ENCODE assay signal across 8 mouse cellular contexts in genomic region chr6:30737548-30738463, GRCm38 (mm10). TPM values are rescaled to one million over a fixed set of nuclear protein-coding genes. Genes with fewer than 3 reads are reported as not detected.
DNase-seq lines count a peak whose midpoint lies in the region; ATAC-seq lines count a peak whose summit lies in the region.

No protein-coding gene starts in this region.

- DNase-seq in urinary bladder, adult 18-20 months (ENCODE audit: low spot score in 2 of 2) = peak; percentile 17 to 25
- DNase-seq in urinary bladder, postnatal 10 days (ENCODE audit: low spot score) = no peak
- DNase-seq in heart, adult 8-10 months (ENCODE audit: low spot score) = peak; percentile 62
- peak; percentile 17 to 29 for DNase-seq in kidney, adult 8-10 months
- peak; percentile 86 for DNase-seq in midbrain, embryonic 14.5 days

- H3K4me1 ChIP-seq in embryonic facial prominence, embryonic 12.5 days = peaks cover 20% of the 10 kb centered on the region; the same call in 1 of the 2 replicates
- peaks cover 16% of the 10 kb centered on the region for H3K4me1 ChIP-seq in limb, embryonic 12.5 days (replicated peaks)
- H3K4me1 ChIP-seq in midbrain, embryonic 14.5 days (ENCODE audit: control insufficient read depth, insufficient read depth, low read length) = peaks cover 12% of the 10 kb centered on the region
- H3K4me1 ChIP-seq in stomach, embryonic 14.5 days (ENCODE audit: control insufficient read depth, insufficient read depth, low read length) = peaks cover 2% of the 10 kb centered on the region

- H3K36me3 ChIP-seq in embryonic facial prominence, embryonic 12.5 days = peaks cover 11% of the 10 kb centered on the region
- H3K36me3 ChIP-seq in limb, embryonic 12.5 days = peaks cover 39% of the 10 kb centered on the region
- H3K36me3 ChIP-seq in midbrain, embryonic 14.5 days (ENCODE audit: control insufficient read depth, insufficient read depth, low read length) = peaks cover 9% of the 10 kb centered on the region
- H3K36me3 ChIP-seq in stomach, embryonic 14.5 days (ENCODE audit: control insufficient read depth, insufficient read depth, low read length) = peaks cover 3% of the 10 kb centered on the region; the same call in 1 of the 2 replicates

- peak overlapping the region; percentile 61 for H3K4me3 ChIP-seq in embryonic facial prominence, embryonic 12.5 days
- H3K4me3 ChIP-seq in limb, embryonic 12.5 days (replicated peaks) = peak overlapping the region; percentile 60
- H3K4me3 ChIP-seq in midbrain, embryonic 14.5 days (replicated peaks; ENCODE audit: low read depth, low read length) = peak overlapping the region; percentile 58
- peak overlapping the region; percentile 46 for H3K4me3 ChIP-seq in stomach, embryonic 14.5 days (ENCODE audit: low read depth, low read length)

- WGBS in embryonic facial prominence, embryonic 12.5 days = 50% methylated on average over 61 of the region's 66 CpGs
- 49% methylated on average over 66 of the region's 66 CpGs for WGBS in limb, embryonic 12.5 days
- WGBS in midbrain, embryonic 14.5 days = 54% methylated on average over 65 of the region's 66 CpGs
- WGBS in stomach, embryonic 14.5 days = 45% methylated on average over 66 of the region's 66 CpGs

- peaks cover 53% of the 10 kb centered on the region for H3K9me3 ChIP-seq in embryonic facial prominence, embryonic 12.5 days
- H3K9me3 ChIP-seq in limb, embryonic 12.5 days = peaks cover 69% of the 10 kb centered on the region
- H3K9me3 ChIP-seq in midbrain, embryonic 14.5 days (ENCODE audit: control insufficient read depth, low read length) = peaks cover 40% of the 10 kb centered on the region
- H3K9me3 ChIP-seq in stomach, embryonic 14.5 days (ENCODE audit: control insufficient read depth, low read depth, low read length) = peaks cover 46% of the 10 kb centered on the region

- H3K27me3 ChIP-seq in embryonic facial prominence, embryonic 12.5 days = no peaks in the 10 kb centered on the region
- no peaks in the 10 kb centered on the region for H3K27me3 ChIP-seq in limb, embryonic 12.5 days
- no peaks in the 10 kb centered on the region for H3K27me3 ChIP-seq in midbrain, embryonic 14.5 days (ENCODE audit: control insufficient read depth, insufficient read depth, low read length)
- no peaks in the 10 kb centered on the region for H3K27me3 ChIP-seq in stomach, embryonic 14.5 days (ENCODE audit: control insufficient read depth, insufficient read depth, low read length)

- peak overlapping the region; percentile 94 for H3K27ac ChIP-seq in embryonic facial prominence, embryonic 12.5 days
- H3K27ac ChIP-seq in limb, embryonic 12.5 days = peak overlapping the region; percentile 95
- H3K27ac ChIP-seq in midbrain, embryonic 14.5 days (replicated peaks; ENCODE audit: low read depth, low read length) = peak overlapping the region; percentile 86
- peak overlapping the region; percentile 62; the same call in 1 of the 2 replicates for H3K27ac ChIP-seq in stomach, embryonic 14.5 days (ENCODE audit: low read length)

- peak overlapping the region; percentile 55 for H3K4me2 ChIP-seq in embryonic facial prominence, embryonic 12.5 days (replicated peaks)
- peak overlapping the region; percentile 66 for H3K4me2 ChIP-seq in limb, embryonic 12.5 days
- H3K4me2 ChIP-seq in midbrain, embryonic 14.5 days (ENCODE audit: low read length) = peak overlapping the region; percentile 65
- H3K4me2 ChIP-seq in stomach, embryonic 14.5 days (replicated peaks; ENCODE audit: low read depth, low read length) = peak overlapping the region; percentile 50

- H3K9ac ChIP-seq in embryonic facial prominence, embryonic 12.5 days = peak overlapping the region; percentile 73
- peak overlapping the region; percentile 85 for H3K9ac ChIP-seq in limb, embryonic 12.5 days (replicated peaks)
- H3K9ac ChIP-seq in midbrain, embryonic 14.5 days (replicated peaks; ENCODE audit: low read length) = peak overlapping the region; percentile 73
- H3K9ac ChIP-seq in stomach, embryonic 14.5 days (replicated peaks; ENCODE audit: low read depth, low read length) = peak overlapping the region; percentile 60

- peak; percentile 65 for ATAC-seq in embryonic facial prominence, embryonic 12.5 days (ENCODE audit: insufficient number of reproducible peaks, insufficient read depth, low FRiP score, low TSS enrichment)
- peak; percentile 58; the same call in 1 of the 2 replicates for ATAC-seq in limb, embryonic 12.5 days (ENCODE audit: insufficient number of reproducible peaks, insufficient read depth, low FRiP score, low TSS enrichment, low read depth)
- peak; percentile 76 for ATAC-seq in midbrain, embryonic 14.5 days (ENCODE audit: low FRiP score, low TSS enrichment)
- peak; percentile 66; the same call in 1 of the 2 replicates for ATAC-seq in stomach, embryonic 14.5 days (ENCODE audit: insufficient number of reproducible peaks, insufficient read depth, low FRiP score, low read depth)

RNA-seq across cellular contexts. Expression of gene Mest, which starts 14.5 kb away (rescaled TPM):
- 1,207 and 1,222 TPM in 2 replicates for polyA plus RNA-seq in embryonic facial prominence, embryonic 12.5 days (2016; fragmentation: Nextera tagmentation; extraction: Ambion mirVana)
- 1 to 10 TPM; 3.2 to 9.2 (median 7.6) TPM for total RNA-seq in heart, adult 8-10 months (2022)
- polyA plus RNA-seq in limb, embryonic 12.5 days (2016; fragmentation: Nextera tagmentation; extraction: Ambion mirVana) = 1,412 and 1,630 TPM in 2 replicates
- polyA plus RNA-seq in midbrain, embryonic 14.5 days (2014; fragmentation: Nextera tagmentation; extraction: Ambion mirVana) = 297 and 402 TPM in 2 replicates
- 1,146 and 1,247 TPM in 2 replicates for polyA plus RNA-seq in stomach, embryonic 14.5 days (2014; fragmentation: Nextera tagmentation; extraction: Ambion mirVana)

RNA-seq across cellular contexts. Expression of gene Cep41, which starts 44.3 kb away (rescaled TPM):
- 23.8 and 26.3 TPM in 2 replicates for polyA plus RNA-seq in embryonic facial prominence, embryonic 12.5 days (2016; fragmentation: Nextera tagmentation; extraction: Ambion mirVana)
- total RNA-seq in heart, adult 8-10 months (2022) = 1 to 10 TPM; 1.5 to 3.4 (median 2.1) TPM
- polyA plus RNA-seq in limb, embryonic 12.5 days (2016; fragmentation: Nextera tagmentation; extraction: Ambion mirVana) = 51.1 and 53.5 TPM in 2 replicates
- polyA plus RNA-seq in midbrain, embryonic 14.5 days (2014; fragmentation: Nextera tagmentation; extraction: Ambion mirVana) = 13.3 and 14.2 TPM in 2 replicates
- 10.8 and 12.9 TPM in 2 replicates for polyA plus RNA-seq in stomach, embryonic 14.5 days (2014; fragmentation: Nextera tagmentation; extraction: Ambion mirVana)
